Mouse (Mus musculus): ENCODE data around the gene Syt2. TPM values are rescaled to one million over a fixed set of nuclear protein-coding genes. Genes with fewer than 3 reads are reported as not detected.

The Syt2 gene
- polyA plus RNA-seq, 1 experiment from 2014 or later: 4.5 TPM

- WGBS: 7% methylated on average over 26 of the region's 26 CpGs
- Histone ChIP-seq H3K4me3 (peak overlapping the region; percentile 57), H3K27ac (no peak overlapping the region), H3K4me1 (peaks cover 55% of the 10 kb centered on the region), H3K36me3 (no peaks in the 10 kb centered on the region), H3K27me3 (peaks cover 53% of the 10 kb centered on the region), H3K9ac (peak overlapping the region; percentile 76), H3K4me2 (replicated peaks) (peak overlapping the region; percentile 98), H3K9me3 (replicated peaks) (no peaks in the 10 kb centered on the region)
- ATAC-seq (ENCODE audit: low FRiP score): peak; percentile 27
Measured at GRCm38 (mm10) chr1:134709411-134710306, 63.2 kb downstream of the Syt2 start.

- no peak overlapping the region for H3K4me3 ChIP-seq
- peaks cover 54% of the 10 kb centered on the region for H3K4me1 ChIP-seq
- H3K9me3 ChIP-seq (replicated peaks): no peaks in the 10 kb centered on the region
- 27% methylated on average over 7 of the region's 7 CpGs for WGBS
- H3K27me3 ChIP-seq: peaks cover 41% of the 10 kb centered on the region
- H3K9ac ChIP-seq: no peak overlapping the region
- H3K36me3 ChIP-seq: no peaks in the 10 kb centered on the region
- no peak overlapping the region for H3K27ac ChIP-seq
- no peak for ATAC-seq (ENCODE audit: low FRiP score)
- H3K4me2 ChIP-seq (replicated peaks): no peak overlapping the region; the same call in 1 of the 2 replicates
Measured at GRCm38 (mm10) chr1:134711061-134711460, 64.6 kb downstream of the Syt2 start.

- no peak overlapping the region for H3K4me2 ChIP-seq (replicated peaks)
- no peaks in the 10 kb centered on the region for H3K36me3 ChIP-seq
- 55% methylated on average over 5 of the region's 5 CpGs for WGBS
- H3K4me3 ChIP-seq: no peak overlapping the region
- no peak overlapping the region for H3K27ac ChIP-seq
- ATAC-seq (ENCODE audit: low FRiP score): no peak
- H3K9me3 ChIP-seq (replicated peaks): no peaks in the 10 kb centered on the region
- peaks cover 54% of the 10 kb centered on the region for H3K4me1 ChIP-seq
- H3K9ac ChIP-seq: no peak overlapping the region
- peaks cover 35% of the 10 kb centered on the region for H3K27me3 ChIP-seq
Measured at GRCm38 (mm10) chr1:134711653-134712052, 65.2 kb downstream of the Syt2 start.

GRCm38 (mm10) chr1:134712781-134713299, 66.4 kb downstream of the Syt2 start:
- Histone ChIP-seq H3K36me3 (no peaks in the 10 kb centered on the region), H3K4me3 (no peak overlapping the region), H3K4me2 (replicated peaks) (no peak overlapping the region), H3K4me1 (peaks cover 54% of the 10 kb centered on the region), H3K27ac (peak overlapping the region; percentile 83), H3K27me3 (peaks cover 23% of the 10 kb centered on the region), H3K9ac (no peak overlapping the region), H3K9me3 (replicated peaks) (no peaks in the 10 kb centered on the region)
- no peak for ATAC-seq (ENCODE audit: low FRiP score)
- WGBS: 71% methylated on average over 9 of the region's 9 CpGs

GRCm38 (mm10) chr1:134713421-134713969, 67.0 kb downstream of the Syt2 start:
- Histone ChIP-seq H3K9me3 (replicated peaks) (no peaks in the 10 kb centered on the region), H3K4me3 (no peak overlapping the region), H3K9ac (no peak overlapping the region), H3K36me3 (no peaks in the 10 kb centered on the region), H3K27me3 (peaks cover 19% of the 10 kb centered on the region), H3K4me1 (peaks cover 50% of the 10 kb centered on the region), H3K4me2 (replicated peaks) (peak overlapping the region; percentile 1; the same call in 1 of the 2 replicates), H3K27ac (peak overlapping the region; percentile 83)
- WGBS: 5% methylated on average over 11 of the region's 11 CpGs
- ATAC-seq (ENCODE audit: low FRiP score): peak; percentile 75

- Histone ChIP-seq H3K9ac (no peak overlapping the region), H3K9me3 (replicated peaks) (no peaks in the 10 kb centered on the region), H3K4me3 (no peak overlapping the region), H3K36me3 (no peaks in the 10 kb centered on the region), H3K27ac (peak overlapping the region; percentile 83), H3K4me2 (replicated peaks) (no peak overlapping the region), H3K27me3 (peaks cover 19% of the 10 kb centered on the region), H3K4me1 (peaks cover 53% of the 10 kb centered on the region)
- WGBS: 40% methylated on average over 8 of the region's 8 CpGs
- peak; percentile 11; the same call in 1 of the 2 replicates for ATAC-seq (ENCODE audit: low FRiP score)
Measured at GRCm38 (mm10) chr1:134714166-134714565, 67.7 kb downstream of the Syt2 start.

GRCm38 (mm10) chr1:134715092-134715491, 68.6 kb downstream of the Syt2 start:
- peaks cover 50% of the 10 kb centered on the region for H3K4me1 ChIP-seq

GRCm38 (mm10) chr1:134719718-134720304, 73.3 kb downstream of the Syt2 start:
- H3K36me3 ChIP-seq: no peaks in the 10 kb centered on the region
- H3K4me1 ChIP-seq: peaks cover 16% of the 10 kb centered on the region
- H3K4me2 ChIP-seq (replicated peaks): no peak overlapping the region
- WGBS: 54% methylated on average over 12 of the region's 12 CpGs
- no peak overlapping the region for H3K9ac ChIP-seq
- H3K27me3 ChIP-seq: no peaks in the 10 kb centered on the region
- no peaks in the 10 kb centered on the region for H3K9me3 ChIP-seq (replicated peaks)
- no peak overlapping the region for H3K27ac ChIP-seq
- ATAC-seq (ENCODE audit: low FRiP score): no peak; the same call in 1 of the 2 replicates
- no peak overlapping the region for H3K4me3 ChIP-seq

More at GRCm38 (mm10) chr1:134715092-134715491, 68.6 kb downstream of the Syt2 start:
- H3K9me3 ChIP-seq (replicated peaks): no peaks in the 10 kb centered on the region
- no peak for ATAC-seq (ENCODE audit: low FRiP score)
- no peak overlapping the region for H3K9ac ChIP-seq
- H3K4me2 ChIP-seq (replicated peaks): no peak overlapping the region
- H3K4me3 ChIP-seq: no peak overlapping the region
- H3K27me3 ChIP-seq: peaks cover 11% of the 10 kb centered on the region
- no peak overlapping the region for H3K27ac ChIP-seq
- 52% methylated on average over 5 of the region's 5 CpGs for WGBS
- no peaks in the 10 kb centered on the region for H3K36me3 ChIP-seq

- WGBS: 84% methylated on average over 5 of the region's 5 CpGs
- Histone ChIP-seq H3K4me2 (replicated peaks) (no peak overlapping the region), H3K4me1 (peaks cover 14% of the 10 kb centered on the region), H3K4me3 (no peak overlapping the region), H3K27ac (no peak overlapping the region), H3K27me3 (no peaks in the 10 kb centered on the region), H3K9me3 (replicated peaks) (no peaks in the 10 kb centered on the region), H3K36me3 (no peaks in the 10 kb centered on the region), H3K9ac (no peak overlapping the region)
- ATAC-seq (ENCODE audit: low FRiP score): no peak
Measured at GRCm38 (mm10) chr1:134721486-134721885, 75.0 kb downstream of the Syt2 start.

- Histone ChIP-seq H3K27ac (no peak overlapping the region), H3K27me3 (no peaks in the 10 kb centered on the region; the same call in 1 of the 2 replicates), H3K9ac (no peak overlapping the region), H3K9me3 (replicated peaks) (no peaks in the 10 kb centered on the region), H3K4me1 (peaks cover 14% of the 10 kb centered on the region), H3K4me2 (replicated peaks) (no peak overlapping the region), H3K4me3 (no peak overlapping the region), H3K36me3 (no peaks in the 10 kb centered on the region)
- no peak for ATAC-seq (ENCODE audit: low FRiP score)
- 91% methylated on average over 7 of the region's 7 CpGs for WGBS
Measured at GRCm38 (mm10) chr1:134722891-134723290, 76.4 kb downstream of the Syt2 start.

- ATAC-seq (ENCODE audit: low FRiP score): no peak
- Histone ChIP-seq H3K9ac (no peak overlapping the region), H3K4me2 (replicated peaks) (no peak overlapping the region), H3K9me3 (replicated peaks) (no peaks in the 10 kb centered on the region), H3K4me3 (no peak overlapping the region), H3K36me3 (no peaks in the 10 kb centered on the region), H3K27me3 (no peaks in the 10 kb centered on the region; the same call in 1 of the 2 replicates), H3K4me1 (peaks cover 5% of the 10 kb centered on the region; the same call in 1 of the 2 replicates), H3K27ac (no peak overlapping the region)
- WGBS: 60% methylated on average over 5 of the region's 5 CpGs
Measured at GRCm38 (mm10) chr1:134725276-134725675, 78.8 kb downstream of the Syt2 start.

- H3K4me2 ChIP-seq (replicated peaks): no peak overlapping the region
- H3K27me3 ChIP-seq: no peaks in the 10 kb centered on the region; the same call in 1 of the 2 replicates
- no peak for ATAC-seq (ENCODE audit: low FRiP score)
- no peaks in the 10 kb centered on the region for H3K9me3 ChIP-seq (replicated peaks)
- H3K4me1 ChIP-seq: peaks cover 5% of the 10 kb centered on the region; the same call in 1 of the 2 replicates
- no peaks in the 10 kb centered on the region for H3K36me3 ChIP-seq
- H3K27ac ChIP-seq: no peak overlapping the region
- WGBS: 94% methylated on average over 7 of the region's 7 CpGs
- no peak overlapping the region for H3K9ac ChIP-seq
- H3K4me3 ChIP-seq: no peak overlapping the region
Measured at GRCm38 (mm10) chr1:134726480-134726879, 80.0 kb downstream of the Syt2 start.

All from hindbrain, embryonic 12.5 days (tissue).